Mouse (Mus musculus) induced T-regulatory cell, adult 2 months (primary cell): ENCODE measurements around the gene Gm11213.

ENCODE experiments used
- DNase-seq: peaks from one replicate; pipeline ENCODE4 v3.0.0-alpha.2; 2012; ENCODE audit warnings: low read depth

Gm11213 gene

GRCm38 (mm10) chr4:63604945-63605344 lies at the start of gene Gm11213:
Gm11213 (minus strand) TSS chr4:63605261.
- DNase-seq, result no peak

DNA sequence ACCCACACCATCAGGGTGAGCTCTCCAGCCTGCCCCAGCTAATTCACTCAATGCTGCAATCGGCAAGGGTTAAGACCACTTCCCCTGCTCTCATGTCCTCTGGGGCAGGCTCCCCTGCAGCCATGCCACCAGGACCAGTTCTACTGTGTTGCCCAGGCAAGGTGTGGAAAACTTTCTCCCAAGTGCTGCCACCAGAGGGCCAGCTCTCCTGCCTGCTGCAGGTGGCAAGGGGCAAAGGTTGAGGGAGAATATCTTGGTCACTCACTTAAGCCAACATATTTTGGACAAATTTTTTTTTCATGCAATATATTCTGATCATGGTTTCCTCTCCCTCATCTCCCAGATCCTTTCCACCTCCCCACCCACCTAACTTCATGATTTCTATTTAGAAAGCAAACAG lies 49.3 kb upstream of the Gm11213 start:
- no peak for DNase-seq

GRCm38 (mm10) chr4:63643956-63644726 lies 39.1 kb upstream of the Gm11213 start:
- DNase-seq, result no peak

GRCm38 (mm10) chr4:63639842-63640241 lies 34.8 kb upstream of the Gm11213 start:
- DNase-seq, result no peak

DNA sequence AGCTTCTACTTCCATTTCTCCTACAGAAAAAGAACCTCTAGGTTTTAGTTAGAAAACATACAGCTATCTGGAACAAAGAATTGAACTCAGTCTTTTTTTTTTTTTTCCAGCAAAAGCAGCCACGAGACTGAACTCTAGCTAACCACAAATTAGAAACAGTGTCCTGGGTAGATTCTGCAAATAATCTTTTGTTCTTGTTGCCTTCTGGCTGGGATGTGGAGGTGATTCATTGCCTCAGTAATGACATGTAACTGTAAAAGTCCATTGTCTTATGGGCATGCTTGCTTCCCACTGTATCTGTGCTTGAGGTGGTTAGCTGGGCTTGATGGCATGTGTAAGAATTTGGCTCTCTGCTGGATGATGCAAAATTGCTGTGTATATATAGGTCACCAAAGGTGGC lies 33.5 kb upstream of the Gm11213 start:
- DNase-seq, result no peak

GRCm38 (mm10) chr4:63633181-63633580 lies 28.1 kb upstream of the Gm11213 start:
- no peak for DNase-seq

- peak; percentile 41 for DNase-seq
These were observed 22.1 kb upstream of the Gm11213 start for GRCm38 (mm10) chr4:63627111-63627510.

DNA sequence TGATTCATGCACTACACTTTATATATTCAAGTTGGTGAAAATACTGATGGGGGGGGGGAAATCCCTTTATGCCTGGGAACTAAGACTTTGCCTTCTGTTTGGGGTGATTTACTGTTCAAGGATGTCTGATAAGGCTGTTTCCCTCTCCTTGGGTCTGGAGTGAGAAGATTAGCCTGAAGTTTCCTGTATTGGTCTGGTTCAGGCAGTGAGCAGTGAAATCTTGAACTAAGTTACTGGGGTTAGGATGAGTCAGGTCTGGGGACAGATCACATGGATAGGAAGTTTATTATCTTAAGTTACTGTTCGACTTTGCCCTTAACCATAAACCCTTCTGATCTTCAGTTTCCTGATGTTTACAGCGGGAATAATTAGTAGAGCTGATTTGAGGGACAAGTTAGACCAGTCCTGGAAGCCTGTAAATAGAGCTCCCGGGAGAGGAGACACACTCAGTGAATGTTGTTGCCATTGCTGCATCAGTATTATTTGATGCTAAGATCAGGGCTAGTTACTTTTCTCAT lies 20.6 kb upstream of the Gm11213 start:
- no peak for DNase-seq

DNA sequence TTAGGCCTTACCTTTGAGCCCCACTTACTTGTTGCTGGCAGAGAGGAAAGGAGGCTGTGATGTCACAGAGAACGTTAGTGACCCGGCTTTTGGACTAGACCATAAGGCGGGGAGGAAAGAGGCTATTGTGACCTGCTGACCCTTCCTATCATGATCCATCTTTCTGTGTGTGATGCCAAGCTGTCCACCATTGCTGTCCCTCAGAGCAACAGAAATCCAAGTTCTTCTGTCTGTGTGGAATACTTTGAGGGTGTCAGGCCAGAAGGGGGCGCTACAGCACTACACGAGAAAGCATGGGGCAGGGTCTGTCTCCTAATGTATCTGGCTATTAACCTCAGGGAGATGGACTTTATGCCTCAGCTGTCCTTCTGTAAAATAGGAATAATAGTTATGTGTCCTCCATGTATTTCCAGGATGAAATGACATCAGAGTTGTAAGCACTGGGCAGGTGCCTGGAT lies 17.3 kb upstream of the Gm11213 start, which contains the start of gene Tex48:
Tex48 (minus strand) TSS at position 51 of the 458 bp plus-strand sequence.
- peak; percentile 68 for DNase-seq

DNA sequence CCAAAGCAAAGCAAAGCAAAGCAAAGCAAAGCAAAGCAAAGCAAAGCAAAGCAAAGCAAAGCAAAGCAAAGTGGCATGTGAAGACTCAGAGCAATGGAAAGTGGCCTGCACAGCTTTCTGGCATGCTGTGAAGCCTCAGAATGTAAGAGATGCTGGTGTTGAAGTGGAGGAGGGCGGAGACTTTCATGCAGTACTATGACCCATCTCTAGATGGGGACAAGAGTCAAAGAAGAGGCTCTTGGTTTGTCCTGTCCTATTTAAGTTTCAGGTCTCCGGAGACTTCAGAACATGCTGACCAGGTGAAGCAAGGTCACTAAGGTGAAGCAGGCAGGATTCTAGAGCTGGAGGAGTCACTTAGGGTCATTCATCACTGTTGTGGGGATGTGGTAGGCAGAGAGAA lies 16.8 kb upstream of the Gm11213 start:
- DNase-seq, result peak; percentile 36

- DNase-seq, result no peak
These were observed 3.3 kb upstream of the Gm11213 start for GRCm38 (mm10) chr4:63608391-63608790.

GRCm38 (mm10) chr4:63605968-63606367 lies 907 bp upstream of the Gm11213 start:
- DNase-seq, result no peak

- DNase-seq, result no peak
These were observed 484 bp upstream of the Gm11213 start for GRCm38 (mm10) chr4:63605545-63605944.

DNA sequence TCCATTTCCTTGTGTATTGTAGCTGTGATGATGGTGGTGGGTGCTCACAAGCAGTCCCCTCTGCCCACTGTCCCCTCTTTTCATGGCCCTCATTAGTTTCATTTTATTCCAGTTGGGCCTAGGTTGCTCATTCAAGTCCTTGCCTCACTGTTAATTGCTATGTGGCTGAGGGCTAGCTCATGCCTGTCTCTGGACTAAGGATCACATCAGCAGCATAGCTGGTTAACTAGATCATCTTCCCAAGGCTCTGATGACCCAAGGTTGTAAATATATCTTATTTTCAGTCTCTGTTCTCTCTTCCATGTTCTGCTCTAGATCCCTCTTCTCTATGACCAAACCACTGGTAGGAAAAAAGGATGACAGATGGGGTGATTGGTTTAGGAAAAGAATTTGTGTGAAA lies 3.8 kb downstream of the Gm11213 start:
- no peak for DNase-seq

- DNase-seq, result no peak
These were observed 4.3 kb downstream of the Gm11213 start for GRCm38 (mm10) chr4:63600786-63601185.

GRCm38 (mm10) chr4:63596010-63596409 lies 9.1 kb downstream of the Gm11213 start:
- DNase-seq, result no peak

DNA sequence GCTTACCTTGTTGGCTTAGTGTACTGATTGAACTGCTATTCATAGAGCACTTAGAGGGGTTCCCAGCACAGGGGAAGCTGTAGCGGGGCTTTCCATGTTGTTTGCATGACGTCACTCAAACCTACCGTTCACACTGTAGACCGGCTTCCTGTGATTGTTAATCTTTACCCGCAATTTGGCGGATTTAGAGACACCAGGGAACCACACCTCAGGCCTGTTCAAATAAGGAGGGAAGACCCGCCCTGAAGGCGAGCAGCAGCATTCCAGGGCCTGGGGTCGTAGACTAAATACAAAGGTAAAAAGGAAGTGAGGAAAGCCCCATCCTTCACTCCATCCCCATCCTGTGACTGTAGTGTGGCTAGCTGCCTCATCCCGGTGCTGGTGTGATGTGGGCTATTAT lies 9.8 kb downstream of the Gm11213 start:
- DNase-seq, result peak; percentile 85

GRCm38 (mm10) chr4:63594459-63595110 lies 10.5 kb downstream of the Gm11213 start:
- DNase-seq, result no peak

DNA sequence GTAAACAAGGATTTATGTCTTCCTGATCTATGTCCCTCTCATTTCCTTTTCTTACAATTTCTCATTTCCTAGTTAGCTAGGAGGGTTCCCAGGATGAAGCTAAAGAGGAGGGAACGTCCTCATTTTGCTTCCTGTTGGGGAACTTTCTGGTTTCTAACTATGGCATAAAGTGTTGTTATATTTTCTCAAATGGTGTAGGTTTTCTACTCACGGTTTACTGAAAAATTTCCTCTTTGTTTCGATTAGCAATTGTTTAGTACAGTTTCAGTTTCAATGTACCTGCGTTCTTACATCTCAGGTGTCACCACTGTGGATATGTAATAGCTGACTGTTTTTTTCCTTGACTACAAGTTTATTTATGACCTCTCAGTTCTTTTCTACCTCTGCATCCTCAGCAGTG lies 14.5 kb downstream of the Gm11213 start:
- peak; percentile 69 for DNase-seq

- DNase-seq, result peak; percentile 51
These were observed 15.1 kb downstream of the Gm11213 start for GRCm38 (mm10) chr4:63589987-63590386.

DNA sequence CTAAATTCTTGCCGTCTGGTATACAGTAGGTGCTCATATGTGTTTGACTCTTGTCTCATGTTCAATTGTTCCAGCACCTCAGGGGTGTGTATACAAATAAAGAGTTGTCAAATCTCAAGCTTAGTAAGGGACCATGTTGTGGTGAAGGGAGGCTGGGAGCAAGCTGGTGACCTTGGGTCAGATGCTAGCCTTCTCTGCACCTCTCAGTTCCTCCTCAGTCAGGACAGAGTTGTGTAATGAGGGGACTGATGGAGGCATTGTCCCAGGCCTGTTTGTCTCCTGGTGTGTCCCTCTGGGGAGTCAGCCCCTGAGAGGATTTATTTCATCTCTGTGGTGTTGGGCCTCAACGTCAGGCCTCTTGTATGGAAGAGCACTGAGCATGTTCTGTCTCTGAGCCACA lies 18.8 kb downstream of the Gm11213 start:
- DNase-seq, result no peak

- DNase-seq, result no peak
These were observed 19.8 kb downstream of the Gm11213 start for GRCm38 (mm10) chr4:63585216-63585615.

DNA sequence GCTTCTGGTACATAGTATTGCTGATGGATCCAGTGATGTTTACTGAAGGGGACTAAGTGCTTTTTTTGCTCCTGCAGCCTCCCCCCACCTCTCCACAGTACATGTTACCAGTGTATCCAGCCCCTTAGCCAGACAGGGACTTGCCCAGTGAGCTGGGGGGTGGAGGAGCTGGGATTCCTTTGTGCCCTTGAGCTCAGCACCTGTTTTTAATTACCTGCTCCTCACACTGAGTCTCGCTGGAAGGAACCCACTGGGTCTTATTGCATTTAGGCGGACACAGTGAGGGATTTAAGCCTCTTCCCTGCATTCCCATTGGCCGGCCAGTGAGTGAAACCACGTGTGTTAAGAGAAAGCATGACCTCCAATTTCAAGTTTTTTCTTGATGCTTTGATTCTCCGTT lies 22.5 kb downstream of the Gm11213 start:
- no peak for DNase-seq
